Mouse (Mus musculus) forebrain, embryonic 14.5 days (tissue): Measurements from ENCODE around the gene Gm11444. TPM values are rescaled to one million over a fixed set of nuclear protein-coding genes. Genes with fewer than 3 reads are reported as not detected.

Experiments
- ATAC-seq: fragments of 200-750 bp; cut with Nextera tagmentation; 2 replicates; pipeline ENCODE4 v1.8.0; 2017; ENCODE audit warnings: mild to moderate bottlenecking, moderate library complexity
- DNase-seq: peaks from one replicate; pipeline ENCODE4 v3.0.0-alpha.2; 2015; ENCODE audit warnings: low spot score
- H3K27ac ChIP-seq: fragments of 300-500 bp; sonication (generic); 2 replicates; pipeline ENCODE4 v1.5.1; 2014; ENCODE audit warnings: low read depth, mild to moderate bottlenecking, control low read depth, low read length, moderate library complexity
- H3K27me3 ChIP-seq: fragments of 300-500 bp; sonication (generic); replicated peaks from 2 replicates; pipeline ENCODE4 v1.6.1; 2014; ENCODE audit warnings: low read length, control low read depth, mixed read lengths; ENCODE audit not compliant: control insufficient read depth, insufficient read depth
- H3K36me3 ChIP-seq: fragments of 300-500 bp; sonication (generic); 2 replicates; pipeline ENCODE4 v1.6.1; 2014; ENCODE audit warnings: low read length, control low read depth; ENCODE audit not compliant: control insufficient read depth, insufficient read depth
- H3K4me1 ChIP-seq: fragments of 300-500 bp; sonication (generic); 2 replicates; pipeline ENCODE4 v1.6.1; 2014; ENCODE audit warnings: antibody characterized with exemption, low read length, control low read depth; ENCODE audit not compliant: control insufficient read depth, insufficient read depth
- H3K4me2 ChIP-seq: fragments of 300-500 bp; sonication (generic); 2 replicates; pipeline ENCODE4 v1.6.1; 2014; ENCODE audit warnings: mild to moderate bottlenecking, control low read depth, low read length
- H3K4me3 ChIP-seq: fragments of 300-500 bp; sonication (generic); 2 replicates; pipeline ENCODE4 v1.5.1; 2014; ENCODE audit warnings: low read depth, low read length, control low read depth
- H3K9ac ChIP-seq: fragments of 300-500 bp; sonication (generic); 2 replicates; pipeline ENCODE4 v1.6.1; 2014; ENCODE audit warnings: mild to moderate bottlenecking, low read length, control low read depth, moderate library complexity
- H3K9me3 ChIP-seq: fragments of 300-500 bp; sonication (generic); replicated peaks from 2 replicates; pipeline ENCODE4 v1.6.1; 2016; ENCODE audit warnings: low read length, control low read depth, mixed read lengths; ENCODE audit not compliant: control insufficient read depth
- WGBS: fragments of 180-500 bp; shearing (Covaris S2); extraction: QIAGEN DNeasy Blood & Tissue Kit; methylation state at CpG from one replicate; pipeline ENCODE4 v1.1.7; 2014; 5-methylcytosine and 5-hydroxymethylcytosine counted together
- polyA plus RNA-seq: library from polyadenylated mRNA; unstranded; fragments of >200 nt; fragmentation: Nextera tagmentation; extraction: Ambion mirVana; gene quantifications from 2 replicates; pipeline ENCODE4 v1.2.1, GENCODE M21; 2014

Gm11444 gene
- polyA plus RNA-seq, 1 experiment from 2014 or later = not detected

DNA sequence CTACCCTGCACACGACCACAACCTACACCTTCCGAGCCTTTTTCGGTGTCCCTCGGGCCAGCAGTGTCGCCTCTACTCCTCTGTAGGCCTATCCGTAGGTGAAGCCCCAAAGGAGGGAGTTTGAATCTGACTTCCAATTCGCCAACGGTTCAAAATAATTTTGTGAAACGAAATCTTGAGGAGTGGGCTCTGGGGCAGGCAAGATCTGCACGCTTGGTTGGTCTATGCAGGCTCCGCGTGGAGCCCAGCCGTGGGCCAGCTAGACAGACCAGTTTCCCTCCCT lies 40.4 kb upstream of the Gm11444 start:
- Histone ChIP-seq H3K4me2 (no peak overlapping the region), H3K27me3 (peaks cover 71% of the 10 kb centered on the region), H3K27ac (no peak overlapping the region), H3K9me3 (no peaks in the 10 kb centered on the region), H3K4me3 (no peak overlapping the region), H3K36me3 (no peaks in the 10 kb centered on the region), H3K4me1 (no peaks in the 10 kb centered on the region), H3K9ac (no peak overlapping the region)
- WGBS = 1% methylated on average over 13 of the region's 13 CpGs
- ATAC-seq (no peak), DNase-seq (peak; percentile 31)

- no peak for ATAC-seq
- Histone ChIP-seq H3K27ac (no peak overlapping the region), H3K4me3 (no peak overlapping the region), H3K9me3 (no peaks in the 10 kb centered on the region), H3K36me3 (no peaks in the 10 kb centered on the region), H3K27me3 (peaks cover 74% of the 10 kb centered on the region), H3K4me1 (no peaks in the 10 kb centered on the region), H3K9ac (no peak overlapping the region), H3K4me2 (no peak overlapping the region)
- under 1% methylated on average over 47 of the region's 47 CpGs for WGBS
- DNase-seq = no peak
Measured at GRCm38 (mm10) chr11:85889730-85890562, 39.8 kb upstream of the Gm11444 start.

DNA sequence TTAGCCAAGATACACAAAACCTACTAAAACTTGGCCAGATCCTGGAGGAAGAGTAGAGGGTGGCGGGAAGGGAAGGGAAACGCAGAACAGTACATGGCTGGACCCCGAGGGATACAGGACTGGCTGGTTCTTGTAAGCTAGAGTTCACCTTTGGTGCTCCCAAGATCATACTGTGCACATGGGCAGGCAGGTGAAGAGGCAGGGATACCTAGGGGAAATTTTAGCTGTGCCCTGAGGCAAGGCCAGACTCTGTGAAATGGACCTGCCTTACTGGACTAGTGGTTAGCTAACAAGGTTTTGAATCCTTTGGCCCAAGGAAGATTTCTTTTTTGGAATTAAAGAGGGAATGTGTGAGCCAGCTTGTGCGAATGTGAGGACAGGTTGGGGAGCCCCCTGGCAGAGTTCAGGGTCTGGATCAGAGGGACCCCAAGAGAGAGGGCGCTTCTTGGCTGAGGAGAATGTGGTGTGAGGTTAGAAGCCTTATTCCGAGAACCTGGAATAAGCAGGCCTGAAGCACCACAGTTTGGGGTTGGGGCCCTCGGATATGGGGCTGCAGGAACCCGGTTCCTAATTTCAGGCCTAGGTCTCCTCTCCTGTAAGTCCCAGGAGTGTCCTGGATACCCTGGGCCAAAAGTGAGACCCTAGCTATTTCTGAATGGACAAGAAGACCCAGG lies 39.1 kb upstream of the Gm11444 start:
- no peaks in the 10 kb centered on the region for H3K4me1 ChIP-seq
- H3K9ac ChIP-seq = no peak overlapping the region
- WGBS = 13% methylated on average over 8 of the region's 8 CpGs
- no peak overlapping the region for H3K27ac ChIP-seq
- H3K36me3 ChIP-seq = no peaks in the 10 kb centered on the region
- ATAC-seq (no peak), DNase-seq (no peak)
- H3K9me3 ChIP-seq = no peaks in the 10 kb centered on the region
- H3K27me3 ChIP-seq = peaks cover 76% of the 10 kb centered on the region
- H3K4me2 ChIP-seq = no peak overlapping the region
- no peak overlapping the region for H3K4me3 ChIP-seq

DNA sequence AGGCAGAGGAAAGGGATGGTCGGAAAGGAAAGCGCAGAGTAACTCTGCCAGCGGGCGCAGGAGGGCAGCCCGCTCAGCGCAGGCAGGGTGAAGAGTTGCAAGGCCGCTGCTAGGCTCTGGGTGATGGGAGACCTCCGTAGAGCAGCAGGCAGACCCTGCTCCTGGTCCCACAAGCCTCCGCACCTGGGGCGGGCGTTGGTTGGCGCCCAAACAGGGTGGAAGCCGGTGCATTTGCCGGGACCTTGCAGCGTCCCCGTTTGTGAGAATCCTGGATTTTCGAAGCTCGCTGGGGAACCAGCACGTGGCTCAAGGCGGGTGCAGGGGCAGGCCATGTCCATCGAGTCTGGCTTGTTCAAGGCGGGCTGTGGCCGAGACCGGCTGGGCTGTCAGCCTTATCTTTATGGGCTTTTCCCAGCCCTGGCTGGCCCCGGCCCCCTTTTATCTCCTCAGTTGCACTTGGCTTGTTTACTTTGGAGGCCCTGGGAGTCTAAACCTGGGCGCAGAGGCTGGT lies 38.4 kb upstream of the Gm11444 start:
- H3K9ac ChIP-seq = no peak overlapping the region
- H3K27me3 ChIP-seq = peaks cover 69% of the 10 kb centered on the region
- no peak for DNase-seq
- H3K4me3 ChIP-seq = no peak overlapping the region
- no peaks in the 10 kb centered on the region for H3K9me3 ChIP-seq
- H3K27ac ChIP-seq = no peak overlapping the region
- no peaks in the 10 kb centered on the region for H3K4me1 ChIP-seq
- no peak for ATAC-seq
- H3K36me3 ChIP-seq = no peaks in the 10 kb centered on the region
- H3K4me2 ChIP-seq = no peak overlapping the region
- under 1% methylated on average over 26 of the region's 26 CpGs for WGBS

DNA sequence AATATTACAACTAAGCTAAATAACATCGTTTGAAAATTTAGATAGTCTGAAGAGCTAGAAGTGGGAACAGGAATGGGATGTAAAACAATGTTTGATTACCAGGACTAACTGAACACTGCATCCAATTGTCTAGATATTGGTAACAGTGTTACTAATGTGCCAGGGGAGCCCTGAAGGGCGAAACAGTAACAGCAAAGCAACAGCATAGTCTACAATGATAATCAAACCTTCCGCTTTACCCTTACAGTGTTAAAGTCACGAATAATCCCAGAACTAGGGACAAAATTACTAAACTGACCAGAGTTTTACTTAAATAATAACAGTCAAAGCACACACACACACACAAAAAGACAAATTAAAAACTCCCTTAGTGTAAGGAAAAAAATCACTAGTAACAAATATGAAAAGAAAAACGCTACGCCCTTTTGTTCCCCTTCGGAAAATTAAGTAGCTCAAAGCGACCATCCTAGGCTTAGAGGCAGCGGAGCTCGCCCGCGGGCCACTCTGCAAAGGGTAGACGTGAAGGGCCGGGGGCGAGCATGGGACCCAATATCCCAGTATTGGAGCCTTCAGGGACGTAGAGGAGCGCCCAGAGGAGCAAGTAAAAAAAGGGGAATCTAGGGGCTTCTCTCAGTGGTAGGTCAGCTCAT lies 37.8 kb upstream of the Gm11444 start:
- WGBS = 2% methylated on average over 17 of the region's 17 CpGs
- Histone ChIP-seq H3K27ac (no peak overlapping the region), H3K4me1 (no peaks in the 10 kb centered on the region), H3K36me3 (no peaks in the 10 kb centered on the region), H3K27me3 (peaks cover 63% of the 10 kb centered on the region), H3K4me2 (no peak overlapping the region), H3K9ac (no peak overlapping the region), H3K9me3 (no peaks in the 10 kb centered on the region), H3K4me3 (no peak overlapping the region)
- DNase-seq = peak; percentile 18
- ATAC-seq = no peak

- H3K36me3 ChIP-seq = no peaks in the 10 kb centered on the region
- WGBS = 24% methylated on average over 6 of the region's 6 CpGs
- ATAC-seq (no peak), DNase-seq (no peak)
- H3K9me3 ChIP-seq = no peaks in the 10 kb centered on the region
- no peak overlapping the region for H3K4me2 ChIP-seq
- H3K27me3 ChIP-seq = peaks cover 57% of the 10 kb centered on the region
- no peaks in the 10 kb centered on the region for H3K4me1 ChIP-seq
- no peak overlapping the region for H3K9ac ChIP-seq
- no peak overlapping the region for H3K4me3 ChIP-seq
- H3K27ac ChIP-seq = no peak overlapping the region
Measured at GRCm38 (mm10) chr11:85887273-85887672, 37.1 kb upstream of the Gm11444 start.

GRCm38 (mm10) chr11:85886429-85886785 lies 36.3 kb upstream of the Gm11444 start:
- no peaks in the 10 kb centered on the region for H3K4me1 ChIP-seq
- DNase-seq = no peak
- H3K4me3 ChIP-seq = no peak overlapping the region
- no peak overlapping the region for H3K27ac ChIP-seq
- ATAC-seq = no peak
- H3K27me3 ChIP-seq = peaks cover 48% of the 10 kb centered on the region
- no peak overlapping the region for H3K4me2 ChIP-seq
- H3K9me3 ChIP-seq = no peaks in the 10 kb centered on the region
- WGBS = 1% methylated on average over 22 of the region's 22 CpGs
- H3K9ac ChIP-seq = no peak overlapping the region
- H3K36me3 ChIP-seq = no peaks in the 10 kb centered on the region

DNA sequence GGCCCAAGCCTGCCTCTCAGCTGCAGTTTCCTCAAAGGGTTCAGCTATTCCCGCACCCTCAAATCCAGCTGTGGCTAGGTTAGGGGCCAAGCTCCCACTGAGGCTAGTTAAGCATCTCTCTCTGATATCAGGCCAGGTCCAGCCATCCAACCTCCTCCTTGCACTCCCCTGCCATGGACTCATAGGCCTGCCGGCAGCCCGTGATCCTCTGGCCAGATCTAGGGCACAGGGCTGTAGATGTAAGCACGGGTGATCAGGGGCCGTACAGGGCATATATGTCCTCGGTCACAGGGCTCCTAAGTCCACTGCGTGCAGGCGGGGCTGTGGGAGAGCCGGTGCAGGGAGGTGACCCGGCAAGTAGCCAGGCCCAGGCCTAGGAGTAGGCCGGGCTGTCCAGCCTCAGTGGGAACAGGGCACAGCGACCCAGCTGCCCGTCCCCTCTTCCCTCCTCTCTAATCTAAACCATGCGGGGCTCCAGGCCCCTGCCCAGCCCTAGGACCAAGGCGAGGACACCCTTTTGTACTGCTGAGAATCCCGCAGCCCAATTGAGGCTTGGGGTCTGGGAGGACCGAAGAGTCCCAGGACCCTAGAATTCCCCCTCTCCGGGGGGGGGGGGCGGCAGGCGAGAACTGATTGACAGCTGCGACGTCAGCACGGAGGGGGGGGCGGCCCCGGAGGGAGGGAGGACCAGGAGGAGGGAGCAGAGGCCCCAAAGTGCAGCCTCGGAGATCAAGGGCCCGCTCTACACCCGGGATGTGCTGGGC lies 35.7 kb upstream of the Gm11444 start, which contains the start of gene Tbx4:
Tbx4 (plus strand) TSS at position 758 of the 764 bp plus-strand sequence.
- Histone ChIP-seq H3K9me3 (no peaks in the 10 kb centered on the region), H3K4me1 (no peaks in the 10 kb centered on the region), H3K27ac (no peak within 1 kb of the TSS), H3K27me3 (peaks cover 44% of the 10 kb centered on the region), H3K4me3 (no peak within 1 kb of the TSS), H3K36me3 (no peaks in the 10 kb centered on the region), H3K9ac (no peak within 1 kb of the TSS), H3K4me2 (no peak within 1 kb of the TSS)
- no peak for DNase-seq
- no peak for ATAC-seq
- WGBS = 9% methylated on average over 24 of the region's 28 CpGs
